Mouse (Mus musculus): ENCODE data around the gene Kcnk2.

- no peak for TF ChIP-seq CTCF (IDR thresholded peaks at IDR 0.05; ENCODE audit: insufficient read depth, low read depth, low read length)
- no peak for TF ChIP-seq POLR2A (IDR thresholded peaks at IDR 0.05; ENCODE audit: insufficient read depth, low read depth, low read length)
Measured at GRCm38 (mm10) chr1:189173479-189173878, 228.6 kb downstream of the Kcnk2 start.
